Mouse (Mus musculus): Measurements from ENCODE around the gene Dnah17. TPM values are rescaled to one million over a fixed set of nuclear protein-coding genes. Genes with fewer than 3 reads are reported as not detected.

Dnah17 gene
- total RNA-seq, 2 experiments from 2014 or later: 0.03 to 0.09 TPM

- DNase-seq: peak; percentile 87
Measured at GRCm38 (mm10) chr11:118021806-118022205, 108.6 kb downstream of the Dnah17 start.

DNA sequence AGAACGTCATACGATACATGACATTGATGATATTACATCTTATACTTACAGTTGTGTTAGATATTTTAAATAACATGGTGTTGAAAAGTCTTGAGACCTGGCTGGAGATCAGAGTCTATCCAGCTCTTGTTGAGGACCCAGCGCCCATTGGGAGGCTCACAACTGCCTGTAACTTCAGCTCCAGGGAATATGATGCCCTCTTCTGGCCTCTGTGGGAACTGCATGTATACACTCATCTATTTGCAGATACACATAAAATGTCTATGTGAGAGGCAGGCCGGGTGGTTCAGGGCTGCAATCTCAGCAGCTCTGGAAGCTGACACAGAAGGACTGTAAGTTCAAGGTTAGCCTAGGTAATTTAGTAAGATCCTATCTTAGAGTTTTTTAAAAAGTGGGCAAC, 112.1 kb downstream of the Dnah17 start:
- peak; percentile 30 for DNase-seq

DNA sequence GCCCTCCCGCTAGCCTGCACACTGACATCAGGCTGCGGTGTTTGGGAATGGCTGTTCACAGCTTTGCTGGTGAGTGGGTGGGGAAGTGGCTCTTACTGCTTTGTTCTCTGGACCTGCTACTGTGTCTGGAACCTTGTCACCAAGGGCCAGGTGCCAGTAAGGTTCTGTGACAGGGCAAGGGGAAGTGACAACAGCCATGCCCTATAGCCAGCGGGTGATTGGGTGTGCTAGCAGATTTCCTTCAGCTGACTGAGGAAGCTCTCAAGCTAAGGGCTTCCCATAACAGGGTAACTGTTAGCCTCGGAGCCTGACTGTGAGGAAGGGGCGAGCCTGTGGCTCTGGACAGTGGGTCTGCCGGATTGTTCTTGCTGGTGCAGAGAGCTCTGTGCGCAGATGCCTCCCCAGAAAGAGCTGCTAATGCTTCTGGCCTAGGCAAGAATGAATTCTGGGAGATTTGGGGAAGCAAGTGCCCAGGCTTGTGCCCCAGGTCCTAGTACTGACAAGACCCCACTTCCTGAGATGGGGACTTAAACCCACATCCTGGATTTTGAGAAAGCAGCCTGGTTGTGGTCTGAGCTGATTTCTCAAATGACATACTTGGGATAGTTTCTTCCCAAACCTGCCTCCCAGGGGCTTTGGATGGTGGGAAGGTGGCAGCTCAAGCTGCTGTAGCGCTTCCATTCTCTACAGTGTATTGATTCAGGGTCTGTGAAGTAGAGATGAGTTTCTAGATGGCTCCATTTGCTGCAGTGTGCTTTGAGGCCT, 114.9 kb downstream of the Dnah17 start:
- DNase-seq: no peak

- DNase-seq: no peak
Measured at GRCm38 (mm10) chr11:118014391-118014995, 115.9 kb downstream of the Dnah17 start.

DNA sequence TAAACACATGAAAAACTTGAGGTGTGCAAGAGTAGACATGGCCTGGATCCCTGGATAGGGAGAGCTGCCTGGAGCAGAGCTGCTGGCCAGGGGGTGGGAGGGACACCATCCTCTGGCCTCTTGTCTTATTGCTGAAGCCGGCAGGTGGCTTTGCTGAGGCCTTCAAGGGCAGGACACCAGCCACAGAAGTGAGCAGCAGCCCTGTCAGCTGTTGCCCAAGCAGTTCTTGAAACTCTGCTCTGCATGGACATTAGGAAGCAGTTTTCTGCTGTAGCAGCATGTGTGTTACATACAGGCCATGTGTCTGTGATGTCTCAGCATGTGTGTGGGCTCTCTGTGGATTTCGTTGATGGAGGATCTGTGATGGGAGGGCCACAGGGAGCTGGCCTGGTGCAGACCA, 117.1 kb downstream of the Dnah17 start:
- DNase-seq: no peak

GRCm38 (mm10) chr11:118012595-118012994, 117.8 kb downstream of the Dnah17 start:
- no peak for DNase-seq

- no peak for DNase-seq
Measured at GRCm38 (mm10) chr11:118009865-118010571, 120.4 kb downstream of the Dnah17 start.

DNA sequence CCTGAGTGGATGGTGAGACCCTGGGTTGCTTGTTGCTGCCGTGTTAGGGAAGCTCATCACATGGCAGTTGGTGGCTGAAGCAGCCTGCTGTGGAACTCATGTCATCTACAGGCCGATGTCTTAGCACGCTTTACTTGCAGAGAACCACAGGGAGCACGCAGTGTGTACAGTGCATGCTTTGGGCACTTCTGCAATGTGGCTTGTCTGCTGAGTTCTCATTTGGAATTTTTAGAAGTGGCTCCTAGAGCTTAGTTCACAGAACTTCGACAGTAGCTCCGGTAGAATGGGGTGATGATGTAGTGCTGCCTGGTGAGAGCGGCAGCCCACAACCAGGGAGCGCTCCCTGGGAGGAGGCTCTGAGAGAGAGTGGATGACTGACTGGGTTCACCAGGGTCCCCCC, 121.6 kb downstream of the Dnah17 start:
- DNase-seq: no peak

GRCm38 (mm10) chr11:118008144-118008805, 122.2 kb downstream of the Dnah17 start:
- peak; percentile 38 for DNase-seq

GRCm38 (mm10) chr11:118007460-118008143, 122.8 kb downstream of the Dnah17 start:
- DNase-seq: peak; percentile 41

DNA sequence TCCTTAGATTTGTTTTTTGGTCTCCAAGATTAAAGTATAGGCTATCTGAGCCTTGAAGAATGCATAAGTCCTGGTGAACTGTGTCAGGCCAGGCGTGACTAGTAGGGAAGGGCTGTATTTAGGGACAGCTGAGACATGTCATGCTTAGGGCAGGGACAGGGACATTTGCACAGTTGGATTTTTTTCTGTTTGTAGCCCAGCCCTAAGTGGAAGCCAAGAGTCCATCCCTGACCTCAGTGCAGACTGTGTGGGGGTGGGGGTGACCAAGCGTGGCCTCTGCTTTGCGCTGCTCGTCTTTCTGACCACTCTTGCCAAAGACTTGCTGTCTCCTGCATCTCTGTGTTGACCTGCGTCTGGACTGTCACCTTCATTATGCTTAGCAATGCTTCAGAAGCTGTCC, 126.2 kb downstream of the Dnah17 start:
- DNase-seq: no peak

DNA sequence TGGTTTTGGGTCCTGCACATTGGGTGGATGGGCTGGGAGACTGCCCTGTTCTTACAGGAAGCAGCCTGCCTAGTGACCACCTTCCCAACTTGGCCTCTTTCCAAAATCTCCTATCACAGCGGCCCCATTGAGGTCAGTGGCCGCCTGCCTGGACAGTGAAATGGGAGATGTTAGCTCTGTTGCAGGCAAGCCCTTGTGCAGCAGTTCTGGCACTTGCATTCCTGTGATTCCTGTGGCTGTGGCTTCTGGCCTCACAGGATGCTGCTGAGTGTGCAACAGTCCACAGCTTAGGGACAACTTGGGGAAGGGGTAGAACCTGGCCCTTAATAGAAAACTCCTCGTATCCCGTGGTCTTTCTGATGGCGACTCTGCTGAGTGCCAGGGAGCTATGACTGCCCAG, 126.7 kb downstream of the Dnah17 start:
- no peak for DNase-seq

DNA sequence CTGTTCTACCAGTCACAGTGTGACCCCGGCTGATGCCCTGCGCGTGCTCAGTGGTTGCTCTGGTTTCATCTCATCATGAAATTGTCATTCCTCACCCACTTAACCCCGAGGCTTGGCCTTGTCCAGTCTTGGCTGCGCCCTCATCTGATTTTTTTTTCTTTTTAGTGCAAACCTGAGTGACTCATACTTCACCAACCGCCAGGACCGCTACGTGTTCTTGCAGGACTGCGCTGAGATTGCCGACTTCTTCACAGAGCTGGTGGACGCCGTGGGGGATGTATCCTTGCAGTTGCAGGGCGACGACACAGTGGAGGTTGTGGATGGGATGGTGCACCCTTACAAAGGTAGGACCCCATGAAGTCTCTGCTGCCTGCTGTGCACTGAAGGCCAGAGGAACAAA, 127.3 kb downstream of the Dnah17 start:
- peak; percentile 46 for DNase-seq

GRCm38 (mm10) chr11:118000565-118001215, 129.7 kb downstream of the Dnah17 start:
- DNase-seq: no peak

GRCm38 (mm10) chr11:118000083-118000482, 130.4 kb downstream of the Dnah17 start:
- DNase-seq: no peak

GRCm38 (mm10) chr11:117999260-117999934, 131.0 kb downstream of the Dnah17 start:
- DNase-seq: no peak

DNA sequence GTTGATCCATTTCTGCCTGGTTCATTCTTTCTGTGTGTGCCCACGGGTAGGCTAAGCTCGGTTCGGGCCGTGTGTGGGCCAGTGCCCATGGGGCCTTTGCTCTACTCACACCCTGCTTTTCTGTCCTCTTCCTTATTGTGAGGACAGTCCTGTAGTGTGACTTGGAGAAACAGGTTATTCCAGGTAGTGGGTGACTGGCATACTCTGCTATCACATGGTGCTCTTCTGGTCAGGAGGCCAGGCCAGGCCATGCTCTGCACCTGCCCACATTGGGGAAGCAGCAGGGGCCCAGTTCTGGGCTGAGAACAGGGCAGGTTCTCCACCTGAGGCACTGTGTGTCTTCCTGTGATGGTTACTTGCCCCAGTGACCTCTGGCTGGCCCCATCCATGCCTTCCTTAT, 132.1 kb downstream of the Dnah17 start:
- no peak for DNase-seq

- DNase-seq: no peak
Measured at GRCm38 (mm10) chr11:117997085-117997484, 133.3 kb downstream of the Dnah17 start.

GRCm38 (mm10) chr11:117996066-117996465, 134.4 kb downstream of the Dnah17 start:
- DNase-seq: no peak

DNA sequence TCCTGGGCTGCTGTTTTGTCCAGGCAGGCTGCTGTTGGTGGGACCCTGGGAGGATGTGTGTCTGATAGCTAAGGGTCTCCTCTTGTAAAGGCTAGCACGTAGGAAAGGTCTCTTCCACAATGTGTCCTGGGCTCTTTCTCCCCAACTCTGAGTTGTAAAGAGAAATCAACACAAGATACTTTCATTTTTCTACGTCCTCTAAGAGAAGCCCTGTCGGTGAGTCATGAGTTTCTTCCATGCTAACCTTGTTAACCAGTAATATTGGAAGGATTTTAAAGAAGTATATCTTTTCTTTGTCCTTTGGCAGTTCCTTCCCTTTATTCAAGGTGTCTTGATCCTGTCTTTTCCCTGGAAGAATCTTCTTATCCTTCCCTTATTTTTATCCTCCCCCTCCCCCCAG, 134.8 kb downstream of the Dnah17 start:
- DNase-seq: no peak

GRCm38 (mm10) chr11:117995255-117995654, 135.2 kb downstream of the Dnah17 start:
- DNase-seq: no peak

All from adrenal gland, postnatal 10 days (tissue).